Mouse (Mus musculus) intestine, postnatal 0 days (tissue): Measurements from ENCODE around the gene Rbm24. TPM values are rescaled to one million over a fixed set of nuclear protein-coding genes. Genes with fewer than 3 reads are reported as not detected.

Experiments
- ATAC-seq: fragments of 200-750 bp; cut with Nextera tagmentation; 2 replicates; pipeline ENCODE4 v1.8.0; 2017; ENCODE audit warnings: mild to moderate bottlenecking, moderate TSS enrichment, moderate library complexity
- H3K27ac ChIP-seq: fragments of 300-500 bp; sonication (generic); 2 replicates; pipeline ENCODE4 v1.5.1; 2014; ENCODE audit warnings: mild to moderate bottlenecking, low read depth, low read length, moderate library complexity
- H3K27me3 ChIP-seq: fragments of 300-500 bp; sonication (generic); replicated peaks from 2 replicates; pipeline ENCODE4 v1.6.1; 2014; ENCODE audit warnings: low read length, mixed read lengths; ENCODE audit not compliant: control insufficient read depth, insufficient read depth
- H3K36me3 ChIP-seq: fragments of 300-500 bp; sonication (generic); 2 replicates; pipeline ENCODE4 v1.6.1; 2014; ENCODE audit warnings: mild to moderate bottlenecking, moderate library complexity; ENCODE audit not compliant: control insufficient read depth, insufficient read depth
- H3K4me1 ChIP-seq: fragments of 300-500 bp; sonication (generic); replicated peaks from 2 replicates; pipeline ENCODE4 v1.6.1; 2014; ENCODE audit warnings: antibody characterized with exemption, low read length, mixed read lengths; ENCODE audit not compliant: control insufficient read depth, insufficient read depth
- H3K4me2 ChIP-seq: fragments of 300-500 bp; sonication (generic); replicated peaks from 2 replicates; pipeline ENCODE4 v1.6.1; 2014; ENCODE audit warnings: low read depth, mild to moderate bottlenecking, moderate library complexity
- H3K4me3 ChIP-seq: fragments of 300-500 bp; sonication (generic); 2 replicates; pipeline ENCODE4 v1.5.1; 2014; ENCODE audit warnings: low read depth, low read length
- H3K9ac ChIP-seq: fragments of 300-500 bp; sonication (generic); 2 replicates; pipeline ENCODE4 v1.6.1; 2014; ENCODE audit warnings: mild to moderate bottlenecking, low read depth, low read length
- H3K9me3 ChIP-seq: fragments of 300-500 bp; sonication (generic); 2 replicates; pipeline ENCODE4 v1.6.1; 2016; ENCODE audit warnings: mixed run types; ENCODE audit not compliant: control insufficient read depth
- CTCF ChIP-seq: sonication (generic); IDR thresholded peaks from 2 replicates; pipeline ENCODE4 v1.5.1; 2016; ENCODE audit warnings: low read depth, mild to moderate bottlenecking, control low read depth, antibody characterized with exemption, moderate library complexity
- WGBS: fragments of 180-500 bp; shearing (Covaris S2); extraction: QIAGEN DNeasy Blood & Tissue Kit; methylation state at CpG from one replicate; pipeline ENCODE4 v1.1.7; 2014; 5-methylcytosine and 5-hydroxymethylcytosine counted together
- polyA plus RNA-seq: library from polyadenylated mRNA; unstranded; fragments of >200 nt; fragmentation: Nextera tagmentation; extraction: Ambion mirVana; gene quantifications from 2 replicates; pipeline ENCODE4 v1.2.1, GENCODE M21; 2015

The Rbm24 gene
- polyA plus RNA-seq, result 2.8 and 3.3 TPM in 2 replicates

- Histone ChIP-seq H3K4me2 (peak within 1 kb of the TSS; percentile 72), H3K4me1 (no peaks in the 10 kb centered on the region), H3K27ac (peak within 1 kb of the TSS; percentile 23; the same call in 1 of the 2 replicates), H3K36me3 (no peaks in the 10 kb centered on the region), H3K4me3 (peak within 1 kb of the TSS; percentile 52), H3K9ac (peak within 1 kb of the TSS; percentile 40), H3K27me3 (peaks cover 28% of the 10 kb centered on the region), H3K9me3 (no peaks in the 10 kb centered on the region)
- WGBS, result 3% methylated on average over 26 of the region's 41 CpGs
- peak; percentile 29 for TF ChIP-seq CTCF
- ATAC-seq, result 0 out of 2 replicates have a peak, but pooled peaks have one; percentile 33
Measured at GRCm38 (mm10) chr13:46418141-46418601, at the start of gene Rbm24. TSS of gene Rbm24 (plus strand) at chr13:46418434.

- Histone ChIP-seq H3K4me3 (no peak overlapping the region), H3K27me3 (no peaks in the 10 kb centered on the region), H3K27ac (no peak overlapping the region), H3K4me2 (no peak overlapping the region), H3K9me3 (no peaks in the 10 kb centered on the region), H3K4me1 (no peaks in the 10 kb centered on the region), H3K36me3 (no peaks in the 10 kb centered on the region), H3K9ac (no peak overlapping the region)
- WGBS, result 62% methylated on average over 7 of the region's 7 CpGs
- TF ChIP-seq CTCF, result no peak
- no peak for ATAC-seq
Measured at GRCm38 (mm10) chr13:46372884-46373283, 45.4 kb upstream of the Rbm24 start.

DNA sequence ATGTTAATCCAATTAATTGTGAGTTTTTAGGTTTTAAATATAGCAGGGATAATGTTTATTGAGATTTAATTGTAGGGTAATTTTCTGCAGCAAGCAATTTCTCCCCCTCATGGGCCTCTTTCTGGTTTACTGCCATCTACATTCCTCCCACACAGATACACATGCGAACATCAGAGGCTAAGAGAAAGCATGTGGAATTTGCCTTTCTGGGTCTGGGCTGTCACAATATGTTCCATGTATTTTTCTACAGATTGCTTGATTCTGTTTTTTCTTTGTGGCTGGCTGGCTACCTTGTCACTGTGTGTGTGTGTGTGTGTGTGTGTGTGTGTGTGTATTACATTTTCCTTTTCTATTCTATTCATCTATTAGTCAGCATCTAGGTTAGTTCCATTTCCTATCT lies 42.9 kb upstream of the Rbm24 start:
- no peaks in the 10 kb centered on the region for H3K4me1 ChIP-seq
- WGBS, result 57% methylated on average over 1 of the region's 1 CpGs

DNA sequence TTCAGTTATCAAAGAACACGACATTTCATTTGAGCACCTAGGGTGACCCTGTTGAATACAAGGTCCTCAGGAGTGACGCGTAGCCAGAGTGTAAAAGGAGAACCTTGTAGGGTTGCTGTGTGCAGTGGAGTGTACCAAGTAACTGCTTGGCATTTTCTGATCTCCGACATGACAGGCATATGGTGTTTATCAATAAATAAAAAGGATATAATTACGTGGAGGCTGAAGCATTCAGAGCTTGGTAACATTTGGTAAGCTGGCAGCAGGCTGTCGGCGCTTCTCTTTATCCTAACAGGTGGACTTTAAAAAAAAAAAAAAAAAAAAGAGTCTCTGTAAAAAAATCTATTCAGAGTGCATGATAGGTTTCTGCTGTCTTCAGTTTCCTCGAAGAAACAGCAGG lies 30.8 kb upstream of the Rbm24 start:
- Histone ChIP-seq H3K9ac (no peak overlapping the region), H3K9me3 (no peaks in the 10 kb centered on the region), H3K4me1 (no peaks in the 10 kb centered on the region), H3K27me3 (no peaks in the 10 kb centered on the region), H3K4me2 (no peak overlapping the region), H3K4me3 (no peak overlapping the region), H3K36me3 (no peaks in the 10 kb centered on the region), H3K27ac (no peak overlapping the region)
- WGBS, result 87% methylated on average over 8 of the region's 8 CpGs
- no peak for TF ChIP-seq CTCF
- no peak for ATAC-seq

More for the DNA sequence above, 42.9 kb upstream of the Rbm24 start:
- no peaks in the 10 kb centered on the region for H3K9me3 ChIP-seq
- H3K36me3 ChIP-seq, result no peaks in the 10 kb centered on the region
- H3K4me2 ChIP-seq, result no peak overlapping the region
- no peak overlapping the region for H3K4me3 ChIP-seq
- no peak overlapping the region for H3K27ac ChIP-seq
- TF ChIP-seq CTCF, result no peak
- no peak overlapping the region for H3K9ac ChIP-seq
- no peak for ATAC-seq
- no peaks in the 10 kb centered on the region for H3K27me3 ChIP-seq

DNA sequence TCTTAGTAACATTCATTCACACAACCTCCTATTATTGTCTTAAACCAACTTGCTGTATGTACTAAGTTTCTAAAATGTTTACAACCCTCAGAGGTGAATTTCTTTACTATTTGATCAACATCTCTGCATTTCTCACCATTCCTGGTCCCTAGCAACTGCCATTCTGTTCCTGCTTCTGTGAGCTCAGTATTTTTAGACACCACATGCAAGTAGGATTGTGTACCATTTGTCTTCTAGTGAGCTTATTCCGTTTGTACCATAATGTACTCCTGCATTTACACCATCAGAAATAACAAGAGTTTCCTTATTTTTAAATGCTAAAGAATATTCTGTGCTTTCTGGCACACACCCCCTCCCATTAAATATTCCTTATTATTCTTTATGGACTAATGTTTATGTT lies 26.6 kb upstream of the Rbm24 start:
- H3K4me3 ChIP-seq, result no peak overlapping the region
- H3K9me3 ChIP-seq, result no peaks in the 10 kb centered on the region
- no peak overlapping the region for H3K4me2 ChIP-seq
- H3K36me3 ChIP-seq, result no peaks in the 10 kb centered on the region
- no peaks in the 10 kb centered on the region for H3K27me3 ChIP-seq
- no peak for TF ChIP-seq CTCF
- no peaks in the 10 kb centered on the region for H3K4me1 ChIP-seq
- WGBS, result 73% methylated on average over 1 of the region's 1 CpGs
- no peak overlapping the region for H3K9ac ChIP-seq
- ATAC-seq, result no peak
- H3K27ac ChIP-seq, result no peak overlapping the region

DNA sequence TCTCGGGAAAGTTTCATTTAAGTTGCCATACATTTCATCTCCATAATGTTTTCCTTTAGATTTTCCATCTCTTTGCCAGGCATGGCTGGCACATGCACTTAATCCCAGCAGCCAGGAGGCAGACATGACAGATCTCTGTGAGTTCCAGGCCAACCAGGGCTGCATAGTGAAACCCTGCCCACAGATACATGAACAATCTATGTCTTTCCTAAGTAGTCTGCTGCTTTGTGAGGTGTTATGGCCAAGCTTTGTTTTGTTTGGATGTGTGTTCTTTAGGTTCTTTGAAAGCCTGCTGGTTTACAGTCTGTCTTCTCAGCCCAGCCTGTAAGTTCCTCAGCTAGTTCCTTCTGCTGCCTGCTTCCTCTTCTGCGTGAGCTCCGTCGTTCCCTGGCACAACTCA lies 25.3 kb upstream of the Rbm24 start:
- 77% methylated on average over 4 of the region's 4 CpGs for WGBS
- no peak overlapping the region for H3K27ac ChIP-seq
- no peak overlapping the region for H3K9ac ChIP-seq
- H3K9me3 ChIP-seq, result no peaks in the 10 kb centered on the region
- H3K4me3 ChIP-seq, result no peak overlapping the region
- no peaks in the 10 kb centered on the region for H3K36me3 ChIP-seq
- no peak for TF ChIP-seq CTCF
- no peak for ATAC-seq
- H3K4me2 ChIP-seq, result no peak overlapping the region
- no peaks in the 10 kb centered on the region for H3K4me1 ChIP-seq
- no peaks in the 10 kb centered on the region for H3K27me3 ChIP-seq

GRCm38 (mm10) chr13:46393936-46394335 lies 24.3 kb upstream of the Rbm24 start:
- H3K27ac ChIP-seq, result no peak overlapping the region
- no peak for TF ChIP-seq CTCF
- ATAC-seq, result no peak
- no peak overlapping the region for H3K4me2 ChIP-seq
- H3K9ac ChIP-seq, result no peak overlapping the region
- no peaks in the 10 kb centered on the region for H3K9me3 ChIP-seq
- H3K4me1 ChIP-seq, result no peaks in the 10 kb centered on the region
- H3K36me3 ChIP-seq, result no peaks in the 10 kb centered on the region
- WGBS, result 55% methylated on average over 2 of the region's 2 CpGs
- H3K4me3 ChIP-seq, result no peak overlapping the region
- no peaks in the 10 kb centered on the region for H3K27me3 ChIP-seq
